Mouse (Mus musculus): ENCODE data around the gene Foxo1. TPM values are rescaled to one million over a fixed set of nuclear protein-coding genes. Genes with fewer than 3 reads are reported as not detected.

Foxo1 gene
- 7.1 and 7.8 TPM in 2 replicates for polyA plus RNA-seq (2014; fragmentation: Nextera tagmentation; extraction: Ambion mirVana)

DNA sequence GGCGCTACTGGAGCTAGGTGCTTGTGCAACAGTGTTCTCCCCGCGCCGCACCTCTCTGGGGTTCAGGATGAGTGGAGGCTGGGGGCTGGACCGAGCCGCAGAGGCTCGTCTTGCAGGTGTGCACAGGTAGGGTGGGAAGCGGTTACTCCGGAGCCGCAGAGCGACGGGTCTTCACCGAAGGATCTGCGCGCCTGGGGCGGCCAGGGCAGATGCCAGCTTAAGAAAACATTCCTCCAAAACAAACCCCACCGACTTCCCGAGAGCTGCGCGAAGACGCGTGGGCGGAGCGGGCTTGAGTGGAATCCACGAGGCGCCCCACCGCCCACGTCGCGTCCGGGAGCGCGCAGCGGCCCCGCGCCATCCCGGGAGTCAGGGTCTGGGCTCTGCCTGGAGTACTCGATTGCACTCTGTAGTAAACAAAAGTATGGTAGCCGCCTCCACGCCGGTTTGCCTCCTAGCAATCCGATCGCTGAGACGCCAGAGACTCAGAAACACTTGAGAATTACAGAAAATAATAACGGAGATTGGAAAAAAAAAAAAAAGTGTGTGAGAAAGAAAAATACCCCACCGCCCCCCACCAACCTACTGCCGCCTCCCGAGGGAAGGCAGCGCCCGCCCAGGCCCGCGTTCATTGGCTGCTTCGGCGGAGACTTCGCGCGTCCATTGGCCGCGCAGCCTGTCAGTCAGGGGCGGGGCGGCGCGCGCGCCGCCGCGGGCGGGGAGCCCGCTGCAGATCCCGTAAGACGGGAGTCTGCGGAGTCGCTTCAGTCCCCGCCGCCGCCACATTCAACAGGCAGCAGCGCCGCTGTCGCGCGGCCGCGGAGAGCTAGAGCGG lies at the start of gene Foxo1:
Foxo1 (plus strand) TSS at position 685 of the 835 bp plus-strand sequence.
- H3K4me1 ChIP-seq (ENCODE audit: control insufficient read depth, insufficient read depth, low read length) = peaks cover 10% of the 10 kb centered on the region
- H3K27ac ChIP-seq (ENCODE audit: low read depth, low read length) = peak within 1 kb of the TSS; percentile 95
- H3K9ac ChIP-seq (ENCODE audit: low read depth, low read length) = peak within 1 kb of the TSS; percentile 92
- H3K9me3 ChIP-seq (replicated peaks; ENCODE audit: control insufficient read depth, low read length) = no peaks in the 10 kb centered on the region
- no peaks in the 10 kb centered on the region for H3K36me3 ChIP-seq (ENCODE audit: control insufficient read depth, insufficient read depth, low read length)
- H3K4me2 ChIP-seq = peak within 1 kb of the TSS; percentile 86
- ATAC-seq (replicated peaks; ENCODE audit: insufficient number of reproducible peaks, low FRiP score, low TSS enrichment) = peak; percentile 91
- WGBS (ENCODE audit: insufficient replicate concordance) = under 1% methylated on average over 85 of the region's 85 CpGs
- H3K4me3 ChIP-seq (ENCODE audit: low read depth, low read length) = peak within 1 kb of the TSS; percentile 93
- H3K27me3 ChIP-seq (ENCODE audit: control insufficient read depth, insufficient read depth, low read length) = peaks cover 3% of the 10 kb centered on the region; the same call in 1 of the 2 replicates

- Histone ChIP-seq H3K36me3 (ENCODE audit: control insufficient read depth, insufficient read depth, low read length) (no peaks in the 10 kb centered on the region), H3K4me3 (ENCODE audit: low read depth, low read length) (no peak overlapping the region), H3K4me1 (ENCODE audit: control insufficient read depth, insufficient read depth, low read length) (0 out of 2 replicates have a peak, but pooled peaks cover 3% of the 10 kb centered on the region), H3K9ac (ENCODE audit: low read depth, low read length) (no peak overlapping the region), H3K27ac (ENCODE audit: low read depth, low read length) (no peak overlapping the region), H3K9me3 (replicated peaks; ENCODE audit: control insufficient read depth, low read length) (no peaks in the 10 kb centered on the region), H3K27me3 (ENCODE audit: control insufficient read depth, insufficient read depth, low read length) (no peaks in the 10 kb centered on the region), H3K4me2 (no peak overlapping the region)
- no peak for ATAC-seq (replicated peaks; ENCODE audit: insufficient number of reproducible peaks, low FRiP score, low TSS enrichment)
- WGBS (ENCODE audit: insufficient replicate concordance) = 56% methylated on average over 7 of the region's 7 CpGs
Measured at GRCm38 (mm10) chr3:52218864-52219263, 49.3 kb upstream of the Foxo1 start.

DNA sequence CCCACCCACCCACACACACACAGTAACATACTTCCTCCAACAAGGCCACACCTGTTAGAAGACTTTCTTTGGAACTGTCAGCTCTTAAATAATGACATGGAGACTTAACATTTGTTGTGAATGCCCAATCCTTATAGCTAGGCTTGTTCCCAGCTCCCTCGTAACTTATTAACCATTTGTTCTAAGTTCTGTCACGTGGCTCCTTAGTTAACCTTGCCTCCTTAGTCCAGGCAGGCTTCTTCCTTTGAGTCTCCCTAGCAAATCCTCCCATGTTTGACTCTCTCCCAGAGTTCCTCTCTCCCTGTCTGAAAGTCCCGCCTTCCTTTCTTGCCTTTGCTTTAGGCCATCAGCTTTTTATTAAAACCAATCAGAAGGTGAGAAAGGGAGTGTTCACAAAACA lies 47.1 kb upstream of the Foxo1 start:
- no peaks in the 10 kb centered on the region for H3K36me3 ChIP-seq (ENCODE audit: control insufficient read depth, insufficient read depth, low read length)
- H3K9me3 ChIP-seq (replicated peaks; ENCODE audit: control insufficient read depth, low read length) = no peaks in the 10 kb centered on the region
- H3K4me1 ChIP-seq (ENCODE audit: control insufficient read depth, insufficient read depth, low read length) = 0 out of 2 replicates have a peak, but pooled peaks cover 3% of the 10 kb centered on the region
- H3K4me3 ChIP-seq (ENCODE audit: low read depth, low read length) = no peak overlapping the region
- H3K27me3 ChIP-seq (ENCODE audit: control insufficient read depth, insufficient read depth, low read length) = no peaks in the 10 kb centered on the region
- no peak overlapping the region for H3K4me2 ChIP-seq
- H3K9ac ChIP-seq (ENCODE audit: low read depth, low read length) = no peak overlapping the region
- 71% methylated on average over 3 of the region's 3 CpGs for WGBS (ENCODE audit: insufficient replicate concordance)
- no peak overlapping the region for H3K27ac ChIP-seq (ENCODE audit: low read depth, low read length)
- no peak for ATAC-seq (replicated peaks; ENCODE audit: insufficient number of reproducible peaks, low FRiP score, low TSS enrichment)

- whole genome bisulfite sequencing (ENCODE audit: insufficient replicate concordance) = 62% methylated on average over 5 of the region's 5 CpGs
- H3K9me3 ChIP-seq (replicated peaks; ENCODE audit: control insufficient read depth, low read length) = no peaks in the 10 kb centered on the region
- no peaks in the 10 kb centered on the region for H3K36me3 ChIP-seq (ENCODE audit: control insufficient read depth, insufficient read depth, low read length)
- H3K4me3 ChIP-seq (ENCODE audit: low read depth, low read length) = no peak overlapping the region
- H3K9ac ChIP-seq (ENCODE audit: low read depth, low read length) = no peak overlapping the region
- H3K4me2 ChIP-seq = no peak overlapping the region
- no peak overlapping the region for H3K27ac ChIP-seq (ENCODE audit: low read depth, low read length)
- 0 out of 2 replicates have a peak, but pooled peaks cover 3% of the 10 kb centered on the region for H3K4me1 ChIP-seq (ENCODE audit: control insufficient read depth, insufficient read depth, low read length)
- ATAC-seq (replicated peaks; ENCODE audit: insufficient number of reproducible peaks, low FRiP score, low TSS enrichment) = no peak
- H3K27me3 ChIP-seq (ENCODE audit: control insufficient read depth, insufficient read depth, low read length) = no peaks in the 10 kb centered on the region
Measured at GRCm38 (mm10) chr3:52221931-52222330, 46.2 kb upstream of the Foxo1 start.

GRCm38 (mm10) chr3:52236488-52236887 lies 31.6 kb upstream of the Foxo1 start:
- Histone ChIP-seq H3K9me3 (replicated peaks; ENCODE audit: control insufficient read depth, low read length) (no peaks in the 10 kb centered on the region), H3K4me2 (no peak overlapping the region), H3K27ac (ENCODE audit: low read depth, low read length) (no peak overlapping the region), H3K27me3 (ENCODE audit: control insufficient read depth, insufficient read depth, low read length) (no peaks in the 10 kb centered on the region), H3K4me1 (ENCODE audit: control insufficient read depth, insufficient read depth, low read length) (no peaks in the 10 kb centered on the region), H3K9ac (ENCODE audit: low read depth, low read length) (no peak overlapping the region), H3K36me3 (ENCODE audit: control insufficient read depth, insufficient read depth, low read length) (no peaks in the 10 kb centered on the region), H3K4me3 (ENCODE audit: low read depth, low read length) (no peak overlapping the region)
- ATAC-seq (replicated peaks; ENCODE audit: insufficient number of reproducible peaks, low FRiP score, low TSS enrichment) = no peak
- 78% methylated on average over 4 of the region's 4 CpGs for WGBS (ENCODE audit: insufficient replicate concordance)

DNA sequence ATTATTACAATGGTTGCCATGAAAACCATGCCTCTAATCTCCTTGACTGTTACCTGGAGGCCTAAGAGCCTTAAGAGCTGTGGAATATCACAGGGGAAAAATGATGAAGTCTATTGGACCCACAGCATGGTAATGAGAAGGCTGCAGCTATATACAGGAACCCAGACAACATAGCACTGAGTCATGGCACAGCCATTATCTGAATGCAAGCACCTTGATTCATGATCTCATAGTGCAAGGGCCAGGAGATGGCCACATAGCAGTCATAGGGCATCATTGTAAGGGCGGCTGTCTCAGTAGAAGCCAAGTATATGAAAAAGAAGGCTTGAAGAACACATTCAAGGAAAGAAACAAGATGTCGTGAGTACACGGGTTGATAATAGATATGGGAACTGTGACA lies 31.0 kb upstream of the Foxo1 start:
- H3K9ac ChIP-seq (ENCODE audit: low read depth, low read length) = no peak overlapping the region
- H3K27me3 ChIP-seq (ENCODE audit: control insufficient read depth, insufficient read depth, low read length) = no peaks in the 10 kb centered on the region
- no peaks in the 10 kb centered on the region for H3K36me3 ChIP-seq (ENCODE audit: control insufficient read depth, insufficient read depth, low read length)
- ATAC-seq (replicated peaks; ENCODE audit: insufficient number of reproducible peaks, low FRiP score, low TSS enrichment) = no peak
- H3K4me1 ChIP-seq (ENCODE audit: control insufficient read depth, insufficient read depth, low read length) = no peaks in the 10 kb centered on the region
- no peak overlapping the region for H3K4me2 ChIP-seq
- H3K4me3 ChIP-seq (ENCODE audit: low read depth, low read length) = no peak overlapping the region
- no peaks in the 10 kb centered on the region for H3K9me3 ChIP-seq (replicated peaks; ENCODE audit: control insufficient read depth, low read length)
- 83% methylated on average over 3 of the region's 3 CpGs for WGBS (ENCODE audit: insufficient replicate concordance)
- H3K27ac ChIP-seq (ENCODE audit: low read depth, low read length) = no peak overlapping the region

GRCm38 (mm10) chr3:52241062-52241461 lies 27.1 kb upstream of the Foxo1 start:
- Histone ChIP-seq H3K27me3 (ENCODE audit: control insufficient read depth, insufficient read depth, low read length) (no peaks in the 10 kb centered on the region), H3K4me3 (ENCODE audit: low read depth, low read length) (no peak overlapping the region), H3K27ac (ENCODE audit: low read depth, low read length) (no peak overlapping the region), H3K36me3 (ENCODE audit: control insufficient read depth, insufficient read depth, low read length) (no peaks in the 10 kb centered on the region), H3K9ac (ENCODE audit: low read depth, low read length) (no peak overlapping the region), H3K4me1 (ENCODE audit: control insufficient read depth, insufficient read depth, low read length) (no peaks in the 10 kb centered on the region), H3K4me2 (no peak overlapping the region), H3K9me3 (replicated peaks; ENCODE audit: control insufficient read depth, low read length) (no peaks in the 10 kb centered on the region)
- no peak for ATAC-seq (replicated peaks; ENCODE audit: insufficient number of reproducible peaks, low FRiP score, low TSS enrichment)
- WGBS (ENCODE audit: insufficient replicate concordance) = 51% methylated on average over 5 of the region's 5 CpGs

- no peaks in the 10 kb centered on the region for H3K4me1 ChIP-seq (ENCODE audit: control insufficient read depth, insufficient read depth, low read length)
- WGBS (ENCODE audit: insufficient replicate concordance) = 44% methylated on average over 6 of the region's 6 CpGs
Measured at GRCm38 (mm10) chr3:52242457-52243105, 25.6 kb upstream of the Foxo1 start.

More at GRCm38 (mm10) chr3:52242457-52243105, 25.6 kb upstream of the Foxo1 start:
- H3K27ac ChIP-seq (ENCODE audit: low read depth, low read length) = no peak overlapping the region
- H3K36me3 ChIP-seq (ENCODE audit: control insufficient read depth, insufficient read depth, low read length) = no peaks in the 10 kb centered on the region
- no peaks in the 10 kb centered on the region for H3K27me3 ChIP-seq (ENCODE audit: control insufficient read depth, insufficient read depth, low read length)
- no peak overlapping the region for H3K4me3 ChIP-seq (ENCODE audit: low read depth, low read length)
- ATAC-seq (replicated peaks; ENCODE audit: insufficient number of reproducible peaks, low FRiP score, low TSS enrichment) = no peak
- H3K4me2 ChIP-seq = no peak overlapping the region
- no peak overlapping the region for H3K9ac ChIP-seq (ENCODE audit: low read depth, low read length)
- no peaks in the 10 kb centered on the region for H3K9me3 ChIP-seq (replicated peaks; ENCODE audit: control insufficient read depth, low read length)

All from heart, embryonic 11.5 days (tissue).